Mouse (Mus musculus) kidney, embryonic 15.5 days (tissue): ENCODE results near the gene Capn9. TPM values are rescaled to one million over a fixed set of nuclear protein-coding genes. Genes with fewer than 3 reads are reported as not detected.

Experiments
- ATAC-seq: fragments of 200-750 bp; cut with Nextera tagmentation; replicated peaks from 2 replicates; pipeline ENCODE4 v1.8.0; 2017; ENCODE audit warnings: moderate TSS enrichment; ENCODE audit not compliant: low FRiP score
- H3K27ac ChIP-seq: fragments of 300-500 bp; sonication (generic); 2 replicates; pipeline ENCODE4 v1.5.1; 2015; ENCODE audit warnings: mild to moderate bottlenecking, inconsistent platforms
- H3K27me3 ChIP-seq: fragments of 300-500 bp; sonication (generic); 2 replicates; pipeline ENCODE4 v1.6.1; 2015; ENCODE audit warnings: inconsistent platforms
- H3K36me3 ChIP-seq: fragments of 300-500 bp; sonication (generic); 2 replicates; pipeline ENCODE4 v1.6.1; 2015; ENCODE audit warnings: inconsistent platforms
- H3K4me1 ChIP-seq: fragments of 300-500 bp; sonication (generic); 2 replicates; pipeline ENCODE4 v1.6.1; 2015; ENCODE audit warnings: inconsistent platforms
- H3K4me2 ChIP-seq: fragments of 300-500 bp; sonication (generic); 2 replicates; pipeline ENCODE4 v1.6.1; 2015; ENCODE audit warnings: moderate library complexity, mild to moderate bottlenecking, inconsistent platforms
- H3K4me3 ChIP-seq: fragments of 300-500 bp; sonication (generic); replicated peaks from 2 replicates; pipeline ENCODE4 v1.5.1; 2015; ENCODE audit warnings: mild to moderate bottlenecking, inconsistent platforms
- H3K9ac ChIP-seq: fragments of 300-500 bp; sonication (generic); 2 replicates; pipeline ENCODE4 v1.6.1; 2015; ENCODE audit warnings: mild to moderate bottlenecking, inconsistent platforms
- H3K9me3 ChIP-seq: fragments of 300-500 bp; sonication (generic); replicated peaks from 2 replicates; pipeline ENCODE4 v1.6.1; 2016; ENCODE audit warnings: inconsistent platforms
- WGBS: fragments of 180-500 bp; shearing (Covaris S2); methylation state at CpG from one replicate; pipeline ENCODE4 v1.1.7; 2015; ENCODE audit warnings: mixed read lengths; 5-methylcytosine and 5-hydroxymethylcytosine counted together
- polyA plus RNA-seq: library from polyadenylated mRNA; unstranded; fragments of >200 nt; fragmentation: Nextera tagmentation; extraction: Ambion mirVana; gene quantifications from 2 replicates; pipeline ENCODE4 v1.2.1, GENCODE M21; 2015

Gene Capn9
- polyA plus RNA-seq, 1 experiment from 2014 or later = 0.08 TPM

DNA sequence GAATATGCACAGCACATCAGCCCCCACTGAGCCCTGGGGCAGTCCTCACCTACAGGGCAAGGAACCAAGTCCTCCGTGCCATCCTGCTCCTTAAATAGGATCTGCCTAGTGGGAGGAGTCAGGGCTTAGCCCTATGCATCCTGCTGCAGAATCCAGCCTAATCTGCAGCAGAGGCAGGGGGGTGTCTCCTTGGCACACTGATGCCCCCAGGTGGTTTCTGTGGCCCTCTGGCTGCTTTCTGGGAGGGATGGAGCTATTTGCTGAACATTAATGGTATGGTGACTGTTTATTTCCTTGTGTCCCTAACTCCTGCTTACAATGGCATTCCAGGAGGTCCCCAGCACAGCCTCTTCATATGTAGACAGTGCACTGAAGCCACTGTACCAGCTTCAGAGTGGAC, 27.7 kb upstream of the Capn9 start:
- peaks cover 96% of the 10 kb centered on the region for H3K36me3 ChIP-seq

DNA sequence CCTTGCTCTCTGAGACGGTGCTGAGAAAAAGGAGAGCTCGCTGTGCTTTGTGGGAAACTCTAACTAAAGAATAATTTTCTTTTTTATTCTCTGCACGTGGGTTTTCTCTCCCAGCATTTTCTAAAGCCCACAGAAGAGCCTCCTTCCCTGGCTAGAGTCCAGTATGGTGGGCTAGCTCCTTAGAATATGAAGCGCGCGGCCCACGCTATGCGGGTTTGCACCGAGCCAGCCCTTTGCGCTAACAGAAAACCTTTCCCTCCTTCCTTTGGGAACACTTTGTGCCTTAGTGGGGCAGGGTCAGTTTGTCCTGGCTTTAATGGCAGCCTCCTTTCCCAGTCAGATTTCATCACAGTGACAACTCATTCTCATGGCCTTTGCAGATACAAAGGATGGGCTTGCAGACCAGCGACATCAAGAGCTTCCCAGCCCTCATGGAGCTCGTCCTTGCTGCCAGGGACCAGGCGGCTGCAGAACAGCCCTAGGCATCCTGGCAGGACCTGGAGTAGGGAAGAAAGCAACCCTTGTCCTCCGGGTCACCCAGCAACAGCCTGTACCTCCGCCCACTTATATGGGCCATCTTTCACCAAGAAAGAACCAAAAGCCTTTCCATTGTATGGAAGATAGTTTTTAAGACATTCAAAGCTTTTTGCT, 24.8 kb upstream of the Capn9 start:
- Histone ChIP-seq H3K4me1 (no peaks in the 10 kb centered on the region), H3K9me3 (no peaks in the 10 kb centered on the region), H3K36me3 (peaks cover 67% of the 10 kb centered on the region), H3K27ac (no peak overlapping the region), H3K4me2 (no peak overlapping the region), H3K9ac (no peak overlapping the region), H3K4me3 (no peak overlapping the region), H3K27me3 (no peaks in the 10 kb centered on the region)
- no peak for ATAC-seq
- 95% methylated on average over 15 of the region's 15 CpGs for WGBS

More for the DNA sequence above, 27.7 kb upstream of the Capn9 start:
- 95% methylated on average over 1 of the region's 1 CpGs for WGBS
- no peaks in the 10 kb centered on the region for H3K27me3 ChIP-seq
- H3K27ac ChIP-seq = no peak overlapping the region
- no peak overlapping the region for H3K4me3 ChIP-seq
- H3K4me2 ChIP-seq = no peak overlapping the region
- ATAC-seq = no peak
- H3K9me3 ChIP-seq = no peaks in the 10 kb centered on the region
- no peaks in the 10 kb centered on the region for H3K4me1 ChIP-seq
- H3K9ac ChIP-seq = no peak overlapping the region

DNA sequence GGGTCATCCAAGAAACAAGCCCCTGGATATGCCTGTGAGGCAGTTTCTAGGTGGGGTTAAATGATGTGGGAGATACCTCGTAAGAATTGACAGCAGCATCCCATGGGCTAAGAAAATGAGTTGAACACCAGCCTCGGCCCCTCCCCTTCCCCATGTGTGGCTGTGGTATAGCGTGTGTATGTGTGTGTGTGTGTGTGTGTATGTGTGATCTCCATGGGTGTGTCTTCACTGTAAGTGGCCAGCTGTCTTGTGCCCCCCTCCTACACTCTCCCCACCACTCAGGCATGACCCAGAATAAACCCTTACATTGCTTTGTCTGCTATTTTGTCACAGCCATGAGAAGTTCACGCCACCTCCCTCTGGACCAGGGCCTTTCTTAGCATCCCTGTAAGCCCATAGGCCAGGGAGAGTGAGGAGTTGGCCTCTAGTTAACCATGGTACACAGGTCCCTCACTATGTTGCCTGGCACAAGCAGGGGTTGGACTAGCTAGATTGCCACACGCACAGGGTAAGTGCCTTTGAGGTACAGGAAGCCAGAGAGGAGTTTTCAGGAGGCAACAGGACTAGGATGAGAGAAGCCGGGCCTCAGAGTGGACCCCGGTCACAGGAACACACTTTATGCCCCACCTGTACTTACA, 20.7 kb upstream of the Capn9 start:
- H3K27me3 ChIP-seq = no peaks in the 10 kb centered on the region
- no peak overlapping the region for H3K27ac ChIP-seq
- peaks cover 28% of the 10 kb centered on the region for H3K36me3 ChIP-seq
- WGBS = 87% methylated on average over 7 of the region's 7 CpGs
- no peak overlapping the region for H3K4me2 ChIP-seq
- H3K9me3 ChIP-seq = no peaks in the 10 kb centered on the region
- H3K9ac ChIP-seq = no peak overlapping the region
- no peak overlapping the region for H3K4me3 ChIP-seq
- H3K4me1 ChIP-seq = no peaks in the 10 kb centered on the region
- no peak for ATAC-seq

DNA sequence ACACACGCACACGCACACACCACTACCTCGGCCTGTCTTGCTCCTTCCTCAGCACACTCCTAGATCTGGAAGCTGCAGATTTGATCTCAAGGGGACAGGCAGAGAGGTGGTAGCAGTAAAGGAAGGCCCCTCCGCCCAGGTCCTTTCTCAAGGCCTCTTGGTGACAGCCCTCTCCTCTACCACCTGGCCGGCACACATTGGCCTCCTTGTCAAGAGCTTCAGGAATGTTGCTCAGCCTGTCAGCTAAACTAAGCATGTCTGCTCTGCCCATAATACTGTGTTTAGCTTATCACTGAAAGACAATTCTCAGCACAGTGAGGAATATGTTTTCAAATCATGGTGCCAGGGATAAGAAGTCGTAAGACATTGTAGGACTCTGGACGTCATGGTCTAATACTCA, 19.7 kb upstream of the Capn9 start:
- 88% methylated on average over 7 of the region's 7 CpGs for WGBS
- no peak for ATAC-seq
- Histone ChIP-seq H3K4me3 (no peak overlapping the region), H3K9me3 (no peaks in the 10 kb centered on the region), H3K27ac (no peak overlapping the region), H3K36me3 (peaks cover 19% of the 10 kb centered on the region), H3K27me3 (no peaks in the 10 kb centered on the region), H3K9ac (no peak overlapping the region), H3K4me1 (no peaks in the 10 kb centered on the region), H3K4me2 (no peak overlapping the region)

DNA sequence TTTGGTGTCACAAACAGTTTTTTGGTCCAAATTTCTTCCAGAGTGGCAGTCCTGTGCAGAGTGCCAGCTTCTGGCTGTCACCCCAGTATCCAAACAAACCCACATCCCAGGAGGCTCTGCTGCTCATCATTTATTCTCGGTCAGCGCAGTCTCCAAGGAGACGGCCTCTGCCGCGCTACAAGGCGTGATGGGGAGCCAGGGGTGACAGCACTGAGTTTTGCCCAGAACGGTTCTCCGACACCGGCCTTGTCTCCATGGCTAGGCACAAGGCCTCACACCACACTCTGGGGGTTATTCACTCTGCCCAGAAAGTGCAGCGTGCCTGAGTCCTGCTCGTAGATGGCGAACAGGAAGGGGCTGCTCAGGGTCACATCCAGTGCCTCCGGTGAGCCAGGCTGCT, 19.3 kb upstream of the Capn9 start:
- ATAC-seq = no peak
- Histone ChIP-seq H3K4me3 (no peak overlapping the region), H3K4me1 (no peaks in the 10 kb centered on the region), H3K27me3 (no peaks in the 10 kb centered on the region), H3K9ac (no peak overlapping the region), H3K36me3 (peaks cover 14% of the 10 kb centered on the region), H3K9me3 (no peaks in the 10 kb centered on the region), H3K27ac (no peak overlapping the region), H3K4me2 (no peak overlapping the region)
- WGBS = 83% methylated on average over 13 of the region's 13 CpGs

DNA sequence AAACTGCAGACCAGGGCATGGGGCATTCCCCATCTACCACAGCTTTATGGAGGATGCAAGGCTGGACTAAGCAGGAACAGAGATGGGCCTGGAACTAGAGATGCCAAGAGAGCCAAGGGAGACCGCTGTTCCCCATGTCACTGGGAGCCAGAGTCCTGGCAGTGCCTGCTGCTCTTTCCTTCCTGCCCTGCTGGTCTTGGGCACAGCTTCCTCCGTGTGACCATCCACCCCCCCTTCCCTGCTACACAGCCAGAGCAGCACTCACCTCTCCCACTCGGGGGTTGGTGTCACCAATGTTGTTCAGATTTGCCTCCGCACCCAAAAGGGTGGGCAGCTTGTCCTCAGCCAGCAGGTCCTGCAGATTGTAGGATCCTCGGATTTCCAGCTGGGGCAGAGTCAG, 18.4 kb upstream of the Capn9 start:
- H3K27ac ChIP-seq = no peak overlapping the region

DNA sequence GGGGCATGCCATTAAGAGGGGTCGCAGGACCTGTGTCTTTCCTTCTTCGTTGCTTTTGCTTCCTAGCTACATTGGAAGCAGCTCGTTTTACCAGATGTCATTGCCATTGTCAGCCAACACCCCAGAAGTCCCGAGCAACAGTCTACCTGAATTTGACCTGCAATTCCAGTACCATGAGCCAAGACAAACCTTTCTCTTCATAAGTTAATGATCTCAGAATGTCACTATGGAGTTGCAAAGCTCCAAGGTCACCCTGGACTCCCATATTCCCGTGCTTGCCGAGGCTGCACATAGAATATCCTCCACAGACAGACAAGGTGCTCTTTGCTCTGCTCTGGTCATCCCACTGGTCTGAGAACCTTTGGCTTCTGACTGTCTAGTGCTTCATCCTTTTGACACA, 8.8 kb upstream of the Capn9 start:
- Histone ChIP-seq H3K9me3 (no peaks in the 10 kb centered on the region), H3K27ac (no peak overlapping the region), H3K4me3 (no peak overlapping the region), H3K27me3 (no peaks in the 10 kb centered on the region), H3K4me1 (0 out of 2 replicates have a peak, but pooled peaks cover 5% of the 10 kb centered on the region), H3K36me3 (no peaks in the 10 kb centered on the region), H3K4me2 (no peak overlapping the region), H3K9ac (no peak overlapping the region)
- no peak for ATAC-seq
- WGBS = 80% methylated on average over 6 of the region's 6 CpGs

More for the DNA sequence above, 18.4 kb upstream of the Capn9 start:
- H3K9me3 ChIP-seq = no peaks in the 10 kb centered on the region
- H3K36me3 ChIP-seq = peaks cover 6% of the 10 kb centered on the region
- H3K4me2 ChIP-seq = no peak overlapping the region
- ATAC-seq = no peak
- H3K27me3 ChIP-seq = no peaks in the 10 kb centered on the region
- H3K9ac ChIP-seq = no peak overlapping the region
- no peak overlapping the region for H3K4me3 ChIP-seq
- 70% methylated on average over 5 of the region's 5 CpGs for WGBS
- no peaks in the 10 kb centered on the region for H3K4me1 ChIP-seq

DNA sequence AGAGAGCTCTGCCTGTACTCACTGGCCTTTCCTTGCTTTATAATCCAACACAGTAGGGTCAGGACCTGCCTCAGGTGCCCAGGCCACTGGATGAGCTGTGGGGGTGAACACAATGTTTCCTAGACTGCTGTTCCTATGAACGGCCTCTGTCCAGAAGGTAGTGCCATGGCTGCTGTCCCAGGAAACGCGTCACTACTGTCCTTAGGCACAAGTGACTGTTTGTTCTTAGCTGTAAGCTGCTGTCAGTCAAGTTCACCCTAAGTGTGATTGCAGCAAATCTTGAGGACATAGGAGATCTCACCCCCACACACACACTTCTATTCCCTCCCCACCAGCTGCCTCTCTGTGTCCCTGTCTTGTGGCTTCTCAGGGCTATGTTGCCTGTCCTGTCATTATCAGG, 8.3 kb upstream of the Capn9 start:
- no peak overlapping the region for H3K4me3 ChIP-seq
- H3K4me1 ChIP-seq = 0 out of 2 replicates have a peak, but pooled peaks cover 5% of the 10 kb centered on the region
- 87% methylated on average over 3 of the region's 3 CpGs for WGBS
- no peak overlapping the region for H3K27ac ChIP-seq
- H3K36me3 ChIP-seq = no peaks in the 10 kb centered on the region
- H3K9ac ChIP-seq = no peak overlapping the region
- no peaks in the 10 kb centered on the region for H3K27me3 ChIP-seq
- no peak overlapping the region for H3K4me2 ChIP-seq
- no peaks in the 10 kb centered on the region for H3K9me3 ChIP-seq
- no peak for ATAC-seq

DNA sequence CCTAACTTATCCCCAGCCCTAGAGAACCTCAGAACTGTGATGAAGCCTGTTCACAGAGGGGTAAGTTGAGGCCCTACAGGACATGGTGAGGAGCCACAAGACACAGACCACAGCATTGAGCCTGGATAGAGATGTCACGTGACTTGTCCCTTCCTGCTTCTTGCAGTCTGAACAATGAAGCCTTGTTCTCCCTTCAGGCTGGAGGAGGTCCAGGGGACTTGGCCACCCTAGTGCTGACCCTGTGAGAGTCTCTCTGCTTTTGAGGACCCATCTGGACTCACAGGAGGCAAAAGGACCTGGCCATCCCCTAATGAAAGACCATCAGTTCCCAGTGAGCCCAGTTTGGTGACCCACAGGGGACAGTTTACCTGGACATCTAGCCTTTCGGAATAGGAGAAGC, 6.8 kb upstream of the Capn9 start:
- 72% methylated on average over 2 of the region's 2 CpGs for WGBS
- Histone ChIP-seq H3K4me1 (peaks cover 12% of the 10 kb centered on the region; the same call in 1 of the 2 replicates), H3K27me3 (no peaks in the 10 kb centered on the region), H3K4me2 (no peak overlapping the region), H3K4me3 (no peak overlapping the region), H3K9ac (no peak overlapping the region), H3K9me3 (no peaks in the 10 kb centered on the region), H3K27ac (no peak overlapping the region), H3K36me3 (no peaks in the 10 kb centered on the region)
- no peak for ATAC-seq

DNA sequence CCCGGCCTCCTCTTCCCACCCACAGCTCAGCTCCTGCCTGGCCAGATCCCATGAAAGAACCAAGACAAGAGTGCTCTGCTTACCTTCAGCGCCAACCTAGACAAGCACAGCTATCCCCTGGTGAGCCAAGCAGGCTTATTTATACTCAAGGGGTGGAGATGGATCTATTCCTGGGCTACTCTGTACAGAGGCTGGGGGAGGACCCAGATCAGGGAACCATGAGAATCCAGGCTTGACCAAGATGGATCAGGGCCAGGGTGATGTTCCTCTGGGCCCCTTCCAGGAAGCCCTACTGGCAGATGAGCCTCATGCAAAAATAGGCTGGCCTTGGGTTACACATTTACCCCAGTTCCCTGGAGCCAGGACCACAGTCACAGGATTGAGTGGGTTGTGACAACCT, 6.3 kb upstream of the Capn9 start, which contains the start of gene Agt:
Agt (minus strand) TSS at position 114 of the 400 bp plus-strand sequence.
- no peaks in the 10 kb centered on the region for H3K36me3 ChIP-seq
- H3K9me3 ChIP-seq = no peaks in the 10 kb centered on the region
- H3K27ac ChIP-seq = no peak within 1 kb of the TSS
- WGBS = 84% methylated on average over 2 of the region's 2 CpGs
- no peak within 1 kb of the TSS for H3K9ac ChIP-seq
- no peak for ATAC-seq
- peaks cover 12% of the 10 kb centered on the region; the same call in 1 of the 2 replicates for H3K4me1 ChIP-seq
- no peaks in the 10 kb centered on the region for H3K27me3 ChIP-seq
- H3K4me3 ChIP-seq = no peak within 1 kb of the TSS
- no peak within 1 kb of the TSS for H3K4me2 ChIP-seq

DNA sequence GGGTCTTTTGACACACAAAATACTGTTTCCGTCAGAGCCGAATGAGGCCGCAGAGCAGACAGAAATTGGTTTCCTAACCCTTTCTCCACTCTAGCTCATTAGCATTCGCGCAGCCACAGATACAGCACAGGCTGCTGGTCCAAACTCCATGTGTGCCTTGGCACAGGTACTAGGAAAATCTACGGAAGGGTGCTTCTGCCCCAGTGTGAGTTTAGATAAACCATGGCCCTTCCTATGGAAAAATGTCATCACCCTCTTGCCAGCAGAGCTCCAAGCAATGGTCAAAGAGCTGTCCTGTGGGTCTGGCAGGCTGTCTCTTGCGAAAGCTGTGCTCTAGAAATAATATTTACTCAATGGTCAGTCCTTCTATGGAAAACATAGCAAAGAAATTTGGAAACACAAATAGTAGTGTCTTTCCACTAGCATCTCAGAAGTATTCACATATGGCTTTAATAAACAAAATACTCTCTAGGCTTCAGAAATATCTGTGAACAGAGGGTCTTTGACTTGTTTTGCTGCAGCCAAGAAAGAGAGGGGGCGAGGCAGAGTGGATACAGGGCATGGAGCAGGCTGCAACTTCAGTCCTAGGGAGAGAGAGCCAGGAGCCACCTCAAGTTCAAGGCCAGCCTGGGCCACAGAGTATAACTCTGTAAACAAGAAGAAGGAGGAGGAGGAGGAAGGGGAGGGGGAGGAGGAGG, 4.0 kb upstream of the Capn9 start:
- Histone ChIP-seq H3K36me3 (no peaks in the 10 kb centered on the region), H3K4me3 (no peak overlapping the region), H3K9ac (no peak overlapping the region), H3K9me3 (no peaks in the 10 kb centered on the region), H3K4me2 (no peak overlapping the region), H3K27me3 (no peaks in the 10 kb centered on the region), H3K27ac (peak overlapping the region; percentile 13; the same call in 1 of the 2 replicates), H3K4me1 (peaks cover 12% of the 10 kb centered on the region; the same call in 1 of the 2 replicates)
- ATAC-seq = no peak
- 72% methylated on average over 8 of the region's 8 CpGs for WGBS

DNA sequence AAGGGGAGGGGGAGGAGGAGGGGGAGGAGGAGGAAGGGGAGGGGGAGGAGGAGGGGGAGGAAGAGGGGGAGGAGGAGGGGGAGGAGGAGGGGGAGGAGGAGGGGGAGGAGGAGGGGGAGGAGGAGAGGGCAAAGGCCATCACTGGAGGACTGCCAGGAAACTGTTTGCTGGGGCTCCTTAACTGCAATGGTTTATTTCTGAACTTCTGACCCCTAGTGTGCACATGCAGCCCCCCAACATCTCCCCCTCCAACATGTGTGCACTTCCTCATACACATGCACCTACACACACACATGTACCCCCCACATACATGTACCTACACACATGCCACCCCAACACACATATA, 3.5 kb upstream of the Capn9 start:
- no peak overlapping the region for H3K4me3 ChIP-seq
- H3K4me2 ChIP-seq = no peak overlapping the region
- no peak overlapping the region for H3K27ac ChIP-seq
- H3K36me3 ChIP-seq = no peaks in the 10 kb centered on the region
- H3K9me3 ChIP-seq = no peaks in the 10 kb centered on the region
- ATAC-seq = no peak
- peaks cover 12% of the 10 kb centered on the region; the same call in 1 of the 2 replicates for H3K4me1 ChIP-seq
- H3K27me3 ChIP-seq = no peaks in the 10 kb centered on the region
- H3K9ac ChIP-seq = no peak overlapping the region
